Mouse (Mus musculus) liver, adult 2 months (tissue): Measurements from ENCODE around the gene Gm6583.

Experiments
- CTCF ChIP-seq: fragments of 200-500 bp; IDR thresholded peaks from 2 replicates; pipeline ENCODE4 v1.5.1; 2011; ENCODE audit warnings: low read depth, low read length, control low read depth
- POLR2A ChIP-seq: fragments of 200-500 bp; IDR thresholded peaks from 2 replicates; pipeline ENCODE4 v1.6.1; 2011; ENCODE audit warnings: low read length, control low read depth; ENCODE audit not compliant: insufficient read depth; ENCODE audit errors: extremely low read depth

GRCm38 (mm10) chr5:112396066-112396465, 40.2 kb upstream of the Gm6583 start:
- no peak for TF ChIP-seq CTCF
- no peak for TF ChIP-seq POLR2A
